Mouse (Mus musculus): ENCODE measurements around the gene Helz. TPM values are rescaled to one million over a fixed set of nuclear protein-coding genes. Genes with fewer than 3 reads are reported as not detected.

Helz gene
- polyA plus RNA-seq, 1 experiment from 2014 or later, result 16.0 TPM

DNA sequence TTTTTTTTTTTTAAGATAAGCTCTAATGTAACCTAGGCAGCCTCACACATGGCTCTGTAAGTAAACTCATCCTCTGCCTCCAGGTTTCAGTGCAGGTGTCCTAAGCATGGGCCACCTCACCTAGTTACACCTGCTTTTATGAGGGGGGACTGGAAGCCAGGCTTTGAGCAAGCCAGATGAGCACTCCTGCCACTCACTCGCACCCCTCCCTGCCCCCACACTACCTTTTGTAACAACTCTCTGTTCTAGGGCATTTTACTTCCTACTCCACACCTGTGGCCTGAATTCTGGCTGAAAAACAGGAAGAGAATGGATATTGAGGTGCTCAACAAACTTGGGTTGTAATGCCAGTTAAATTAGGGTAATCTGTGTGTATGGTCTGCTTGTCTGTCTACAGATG, 22.8 kb upstream of the Helz start:
- Histone ChIP-seq H3K9ac (no peak overlapping the region), H3K4me1 (replicated peaks) (no peaks in the 10 kb centered on the region), H3K27ac (no peak overlapping the region), H3K36me3 (no peaks in the 10 kb centered on the region), H3K27me3 (replicated peaks) (no peaks in the 10 kb centered on the region), H3K4me3 (replicated peaks) (no peak overlapping the region), H3K9me3 (no peaks in the 10 kb centered on the region), H3K4me2 (replicated peaks) (no peak overlapping the region)
- 85% methylated on average over 1 of the region's 1 CpGs for WGBS
- ATAC-seq, result no peak

DNA sequence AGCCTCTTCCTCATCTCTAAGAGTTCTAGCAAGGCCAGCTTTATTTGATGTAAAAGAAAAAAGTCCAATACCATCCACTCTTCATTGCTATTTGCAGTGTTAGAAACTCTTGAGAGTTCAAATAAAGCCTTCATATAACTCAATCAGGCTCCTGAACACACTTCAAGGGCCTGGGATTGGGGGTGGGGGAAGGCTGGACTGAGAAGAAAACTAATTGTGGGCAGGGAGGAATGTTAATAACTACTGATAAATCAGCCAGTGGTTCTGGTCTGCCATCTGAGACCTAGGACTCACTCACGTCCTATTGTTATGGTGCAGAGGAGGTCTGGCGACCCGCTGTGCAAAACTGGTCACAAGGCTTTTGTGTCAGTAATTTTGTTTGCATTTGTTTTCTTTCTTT, 20.1 kb upstream of the Helz start:
- no peak overlapping the region for H3K27ac ChIP-seq
- H3K9ac ChIP-seq, result no peak overlapping the region
- H3K36me3 ChIP-seq, result no peaks in the 10 kb centered on the region
- ATAC-seq, result no peak
- H3K4me1 ChIP-seq (replicated peaks), result no peaks in the 10 kb centered on the region
- no peak overlapping the region for H3K4me3 ChIP-seq (replicated peaks)
- no peak overlapping the region for H3K4me2 ChIP-seq (replicated peaks)
- no peaks in the 10 kb centered on the region for H3K9me3 ChIP-seq
- no peaks in the 10 kb centered on the region for H3K27me3 ChIP-seq (replicated peaks)
- 61% methylated on average over 3 of the region's 3 CpGs for WGBS

DNA sequence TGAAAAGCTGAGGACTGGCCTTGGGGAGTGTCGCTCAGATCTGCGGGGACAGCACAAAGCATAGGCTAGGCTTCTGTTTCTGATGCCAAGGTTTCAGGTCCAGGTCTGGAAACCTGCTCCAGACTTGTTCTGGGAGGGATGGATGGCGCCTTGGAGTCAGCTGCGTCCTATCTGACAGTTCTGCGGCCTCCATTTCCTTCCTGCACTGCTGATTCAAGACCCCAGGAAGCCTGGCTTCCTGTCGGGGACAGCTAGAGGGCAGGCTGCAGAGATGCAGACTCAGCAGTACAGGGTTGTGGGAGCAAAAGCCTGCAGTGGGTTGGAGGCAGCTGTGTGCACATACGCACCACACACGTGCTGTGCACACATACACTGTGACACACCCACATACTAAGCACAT, 18.4 kb upstream of the Helz start:
- no peaks in the 10 kb centered on the region for H3K27me3 ChIP-seq (replicated peaks)
- no peak overlapping the region for H3K27ac ChIP-seq
- no peak for ATAC-seq
- no peaks in the 10 kb centered on the region for H3K9me3 ChIP-seq
- H3K4me3 ChIP-seq (replicated peaks), result no peak overlapping the region
- H3K9ac ChIP-seq, result no peak overlapping the region
- WGBS, result 39% methylated on average over 8 of the region's 8 CpGs
- no peak overlapping the region for H3K4me2 ChIP-seq (replicated peaks)
- H3K36me3 ChIP-seq, result no peaks in the 10 kb centered on the region
- H3K4me1 ChIP-seq (replicated peaks), result no peaks in the 10 kb centered on the region

DNA sequence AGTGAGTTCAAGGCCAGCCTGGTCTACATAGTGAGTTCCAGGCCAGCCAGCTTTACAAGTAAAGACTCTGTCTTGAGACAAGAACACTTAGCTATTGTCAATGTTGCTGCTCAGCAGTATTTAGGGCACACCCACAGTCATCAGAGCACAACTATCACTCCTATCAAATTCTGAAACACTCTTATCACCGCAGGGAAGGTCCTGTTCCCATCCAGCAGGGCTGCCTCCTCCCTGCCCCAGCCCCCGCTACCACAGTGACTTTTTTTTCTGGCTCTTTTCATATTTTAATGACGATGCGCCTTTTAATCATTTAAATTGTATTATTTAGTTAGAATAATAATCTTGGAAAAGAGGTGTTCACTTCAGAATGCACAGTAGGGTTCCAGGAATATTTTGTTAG, 16.3 kb upstream of the Helz start:
- Histone ChIP-seq H3K36me3 (no peaks in the 10 kb centered on the region), H3K4me2 (replicated peaks) (no peak overlapping the region), H3K4me3 (replicated peaks) (no peak overlapping the region), H3K9me3 (no peaks in the 10 kb centered on the region), H3K27me3 (replicated peaks) (no peaks in the 10 kb centered on the region), H3K9ac (no peak overlapping the region), H3K4me1 (replicated peaks) (no peaks in the 10 kb centered on the region), H3K27ac (no peak overlapping the region)
- ATAC-seq, result no peak
- WGBS, result 71% methylated on average over 4 of the region's 4 CpGs

DNA sequence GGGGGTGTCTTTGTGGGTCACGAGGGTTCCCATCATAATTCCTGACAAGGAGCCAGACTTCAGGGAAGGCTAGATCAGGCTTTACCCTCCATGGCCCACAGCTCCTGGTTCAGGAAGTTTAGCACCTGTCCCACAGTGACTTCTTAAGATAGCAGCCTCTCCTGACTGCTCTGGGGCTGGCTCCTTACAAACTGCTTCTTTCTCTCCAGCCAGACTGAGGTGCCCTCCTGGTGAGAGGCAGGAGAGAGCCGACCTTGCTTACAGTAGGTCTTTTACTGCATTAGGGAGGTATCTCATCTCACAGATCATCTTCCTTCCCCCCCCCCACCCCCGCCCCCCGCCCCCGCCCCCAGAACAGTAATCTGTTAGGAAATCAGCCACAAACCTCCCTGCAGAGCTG, 15.5 kb upstream of the Helz start:
- Histone ChIP-seq H3K27me3 (replicated peaks) (no peaks in the 10 kb centered on the region), H3K9ac (no peak overlapping the region), H3K36me3 (no peaks in the 10 kb centered on the region), H3K27ac (no peak overlapping the region), H3K9me3 (no peaks in the 10 kb centered on the region), H3K4me3 (replicated peaks) (no peak overlapping the region), H3K4me2 (replicated peaks) (no peak overlapping the region), H3K4me1 (replicated peaks) (no peaks in the 10 kb centered on the region)
- no peak for ATAC-seq
- 35% methylated on average over 5 of the region's 5 CpGs for WGBS

DNA sequence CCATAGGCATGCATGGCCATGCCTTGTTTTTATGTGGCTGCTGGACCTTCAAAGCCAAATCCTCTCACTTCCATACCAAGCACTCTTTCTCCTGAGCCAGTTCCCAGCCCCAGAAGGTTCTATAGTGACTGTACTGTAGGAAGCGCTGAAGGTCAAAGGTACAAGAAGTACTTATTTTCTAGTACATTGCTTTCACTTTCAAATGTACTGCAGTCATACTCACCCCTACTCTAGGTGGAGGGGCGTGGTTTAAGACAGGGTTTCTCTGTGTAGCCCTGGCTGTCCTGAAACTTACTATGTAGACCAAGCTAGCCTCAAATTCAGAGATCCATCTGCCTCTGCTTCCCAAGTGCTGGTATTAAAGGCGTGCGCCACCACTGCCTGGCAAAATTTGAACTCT, 8.7 kb upstream of the Helz start:
- Histone ChIP-seq H3K36me3 (no peaks in the 10 kb centered on the region), H3K27me3 (replicated peaks) (no peaks in the 10 kb centered on the region), H3K27ac (no peak overlapping the region), H3K9me3 (no peaks in the 10 kb centered on the region), H3K4me1 (replicated peaks) (no peaks in the 10 kb centered on the region), H3K9ac (no peak overlapping the region), H3K4me2 (replicated peaks) (no peak overlapping the region), H3K4me3 (replicated peaks) (no peak overlapping the region)
- 86% methylated on average over 4 of the region's 4 CpGs for WGBS
- ATAC-seq, result peak; percentile 39; the same call in 1 of the 2 replicates

DNA sequence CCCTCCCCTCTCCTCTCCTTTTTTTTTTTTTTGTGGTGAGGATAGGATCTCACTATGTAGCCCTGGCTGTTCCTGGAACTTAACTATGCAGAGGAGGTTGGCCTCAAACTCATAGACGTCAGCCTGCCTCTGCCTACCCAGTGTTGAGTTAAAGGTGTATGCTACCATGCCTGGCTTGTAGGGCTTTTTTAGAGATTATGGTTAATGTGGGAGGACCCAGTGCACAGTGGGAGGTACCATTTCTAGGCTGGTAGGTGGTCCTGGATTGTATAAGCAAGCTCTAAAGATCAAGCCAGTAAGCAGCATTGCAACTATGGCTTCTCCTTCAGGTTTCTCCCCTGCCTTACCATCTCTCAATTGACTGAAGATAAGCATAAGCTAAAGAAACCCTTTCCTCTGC, 7.4 kb upstream of the Helz start:
- Histone ChIP-seq H3K4me3 (replicated peaks) (no peak overlapping the region), H3K36me3 (no peaks in the 10 kb centered on the region), H3K4me1 (replicated peaks) (no peaks in the 10 kb centered on the region), H3K27ac (no peak overlapping the region), H3K4me2 (replicated peaks) (no peak overlapping the region), H3K27me3 (replicated peaks) (no peaks in the 10 kb centered on the region), H3K9ac (no peak overlapping the region), H3K9me3 (no peaks in the 10 kb centered on the region)
- ATAC-seq, result no peak
- WGBS, result 50% methylated on average over 1 of the region's 1 CpGs

DNA sequence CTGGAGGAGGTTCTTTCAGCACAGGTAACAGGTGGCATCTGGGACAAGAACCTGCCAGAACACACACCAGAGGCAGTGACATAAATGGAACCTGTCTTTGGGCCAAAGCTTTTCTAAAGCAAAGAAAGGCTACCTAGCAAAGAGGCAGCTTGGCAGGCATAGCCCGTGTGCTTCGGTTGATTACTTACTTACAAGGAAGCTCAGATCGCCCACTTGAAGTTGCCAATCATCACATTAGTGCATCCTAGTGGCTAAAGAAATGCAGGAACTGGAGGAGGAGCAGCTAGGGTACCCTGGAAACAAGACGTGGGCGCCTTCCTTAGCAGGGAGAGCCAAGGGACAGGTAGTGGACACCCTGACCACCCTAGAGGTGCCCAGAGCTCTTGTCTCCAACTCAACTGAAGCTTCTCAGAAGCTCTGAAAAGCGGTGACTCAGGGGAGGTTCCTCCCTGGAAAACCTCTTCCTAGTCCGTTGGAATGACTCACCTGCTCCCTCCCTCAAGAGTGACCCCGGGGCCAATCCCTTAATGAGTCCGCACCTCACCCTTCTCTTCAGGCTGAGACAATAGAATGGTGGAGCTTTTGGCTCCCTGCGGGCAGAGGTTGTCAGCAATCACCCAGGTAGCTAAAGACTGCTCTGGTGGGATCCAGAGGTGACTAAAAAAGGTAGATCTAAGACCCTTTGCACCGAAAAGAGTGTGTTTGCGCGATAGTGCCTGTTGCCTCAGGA, 1.8 kb upstream of the Helz start:
- Histone ChIP-seq H3K27me3 (replicated peaks) (no peaks in the 10 kb centered on the region), H3K9me3 (no peaks in the 10 kb centered on the region), H3K9ac (no peak overlapping the region), H3K4me3 (replicated peaks) (peak overlapping the region; percentile 94), H3K27ac (peak overlapping the region; percentile 83; the same call in 1 of the 2 replicates), H3K4me2 (replicated peaks) (peak overlapping the region; percentile 91), H3K36me3 (no peaks in the 10 kb centered on the region), H3K4me1 (replicated peaks) (peaks cover 8% of the 10 kb centered on the region)
- ATAC-seq, result peak; percentile 69
- WGBS, result 19% methylated on average over 13 of the region's 13 CpGs

DNA sequence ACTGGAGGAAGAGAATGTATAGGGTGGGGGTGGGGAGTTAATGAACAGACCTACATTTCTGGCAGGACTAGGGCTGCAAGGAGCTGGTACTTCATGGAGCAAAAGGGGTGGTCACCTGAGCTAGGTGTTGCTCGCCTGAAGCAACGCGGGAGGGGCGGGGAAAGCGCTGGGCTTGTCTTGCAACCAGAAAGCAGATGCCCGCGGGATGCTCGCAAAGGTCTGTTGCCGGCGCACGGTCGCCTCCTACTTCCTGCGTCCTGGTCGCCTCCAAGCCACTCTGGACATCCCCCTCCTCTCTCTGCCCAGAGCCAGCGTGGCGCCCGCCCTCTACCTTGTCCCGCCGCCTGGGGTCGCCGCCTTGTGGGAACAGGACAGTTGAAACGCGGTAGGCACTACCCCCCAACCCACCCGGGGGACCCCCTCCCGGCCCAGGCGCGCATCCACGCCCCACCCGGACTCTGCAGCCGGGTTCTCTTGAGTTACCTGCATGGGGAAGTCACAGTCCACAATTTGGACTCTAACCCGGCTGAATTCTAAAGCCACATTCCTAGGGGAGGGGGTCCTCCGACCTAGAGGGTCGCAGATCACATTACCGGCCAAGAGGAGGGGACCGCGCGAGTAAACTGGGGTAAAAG, 946 bp upstream of the Helz start:
- WGBS, result under 1% methylated on average over 37 of the region's 37 CpGs
- H3K4me2 ChIP-seq (replicated peaks), result peak overlapping the region; percentile 91
- H3K27me3 ChIP-seq (replicated peaks), result no peaks in the 10 kb centered on the region
- no peaks in the 10 kb centered on the region for H3K36me3 ChIP-seq
- peak overlapping the region; percentile 76 for H3K9ac ChIP-seq
- peak overlapping the region; percentile 83 for H3K27ac ChIP-seq
- H3K9me3 ChIP-seq, result no peaks in the 10 kb centered on the region
- peak; percentile 62 for ATAC-seq
- peaks cover 8% of the 10 kb centered on the region for H3K4me1 ChIP-seq (replicated peaks)
- H3K4me3 ChIP-seq (replicated peaks), result peak overlapping the region; percentile 94

DNA sequence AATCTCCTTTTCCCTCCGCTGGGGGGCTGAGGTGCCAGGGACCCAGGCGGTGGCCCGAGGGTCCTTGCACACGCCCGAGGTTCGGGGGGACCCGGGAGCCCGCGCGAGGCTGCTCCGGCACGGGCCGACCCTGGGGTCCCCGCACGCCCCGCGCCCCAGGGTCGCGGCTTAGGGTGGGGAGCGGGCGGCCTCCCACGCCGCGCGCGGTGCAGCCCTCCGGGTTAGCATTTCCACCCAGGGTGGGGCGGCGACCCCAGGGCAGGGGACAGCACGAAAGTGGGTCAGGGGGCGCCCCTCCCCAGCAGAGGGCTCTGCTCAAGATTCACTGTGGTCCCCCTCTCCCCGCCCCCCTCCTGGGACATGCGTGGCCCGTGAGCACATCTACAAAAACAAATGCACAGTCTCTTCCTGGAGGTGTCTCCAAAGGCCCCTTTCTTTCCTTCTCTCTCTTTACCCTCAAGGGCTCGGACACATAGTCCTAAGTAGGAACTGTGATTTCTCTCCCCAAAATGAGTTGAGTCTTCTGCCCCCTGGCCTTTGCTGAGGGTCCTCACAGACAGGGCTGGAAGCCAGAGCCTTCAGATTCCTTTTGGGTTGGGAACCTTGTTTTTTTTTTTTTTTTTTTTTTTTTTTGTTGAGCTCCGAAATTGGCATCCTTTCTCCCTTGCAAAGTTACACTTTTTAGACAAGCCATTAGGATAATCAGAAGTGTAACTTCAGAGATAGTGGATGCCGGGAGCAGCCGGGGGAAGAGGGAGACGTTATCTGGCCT, 660 bp downstream of the Helz start:
- H3K4me1 ChIP-seq (replicated peaks), result peaks cover 8% of the 10 kb centered on the region
- ATAC-seq, result peak; percentile 24
- WGBS, result 6% methylated on average over 39 of the region's 39 CpGs

DNA sequence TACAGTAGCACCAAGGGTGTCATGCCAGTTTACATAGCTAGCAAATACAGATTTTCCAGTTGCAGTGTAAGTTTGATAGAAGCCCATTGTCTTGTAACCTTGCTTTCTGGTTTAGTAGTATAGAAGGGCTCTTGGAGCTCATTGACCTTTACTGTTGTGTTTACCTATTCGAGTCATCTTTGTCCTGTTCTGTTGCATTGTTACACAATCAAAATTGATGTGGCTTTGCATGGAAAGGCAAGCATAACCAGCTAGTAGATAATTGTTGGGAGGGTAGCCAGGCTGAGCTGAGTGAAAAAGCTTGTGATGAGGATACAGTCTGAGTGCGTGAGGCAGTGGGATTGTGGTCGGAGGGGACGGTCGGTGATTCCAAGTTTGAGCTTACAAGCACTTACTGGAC, 12.1 kb downstream of the Helz start:
- H3K27me3 ChIP-seq (replicated peaks), result no peaks in the 10 kb centered on the region
- no peaks in the 10 kb centered on the region for H3K4me1 ChIP-seq (replicated peaks)
- no peak overlapping the region for H3K9ac ChIP-seq
- H3K36me3 ChIP-seq, result peaks cover 8% of the 10 kb centered on the region; the same call in 1 of the 2 replicates
- no peak overlapping the region for H3K27ac ChIP-seq
- no peak overlapping the region for H3K4me2 ChIP-seq (replicated peaks)
- WGBS, result 94% methylated on average over 5 of the region's 5 CpGs
- ATAC-seq, result no peak
- H3K9me3 ChIP-seq, result no peaks in the 10 kb centered on the region
- no peak overlapping the region for H3K4me3 ChIP-seq (replicated peaks)

More for the DNA sequence above, 660 bp downstream of the Helz start:
- Histone ChIP-seq H3K27ac (peak overlapping the region; percentile 68), H3K36me3 (no peaks in the 10 kb centered on the region), H3K9ac (peak overlapping the region; percentile 76), H3K27me3 (replicated peaks) (no peaks in the 10 kb centered on the region), H3K4me3 (replicated peaks) (peak overlapping the region; percentile 94), H3K9me3 (no peaks in the 10 kb centered on the region), H3K4me2 (replicated peaks) (peak overlapping the region; percentile 91)

DNA sequence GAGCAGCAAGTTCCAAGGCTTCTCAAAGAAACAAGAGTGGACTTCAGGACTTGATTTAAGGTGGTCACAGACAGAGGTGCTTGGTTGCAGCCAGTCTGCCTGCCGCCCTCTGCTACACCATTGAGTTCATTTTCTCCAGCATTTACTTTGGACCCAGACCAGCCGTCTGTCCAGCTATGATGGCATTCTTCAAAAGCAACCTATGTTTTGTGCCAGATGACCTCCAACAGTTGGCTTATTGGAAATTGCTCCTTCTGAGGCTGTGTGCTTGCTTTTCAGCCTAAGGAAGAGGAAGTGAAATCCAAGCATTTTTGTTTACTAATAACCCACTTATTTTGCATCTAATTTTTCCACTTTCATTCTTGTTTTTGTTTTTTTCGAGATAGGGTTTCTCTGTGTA, 19.7 kb downstream of the Helz start:
- 0 out of 2 replicates have a peak, but pooled peaks cover 11% of the 10 kb centered on the region for H3K36me3 ChIP-seq
- no peak overlapping the region for H3K4me3 ChIP-seq (replicated peaks)
- H3K9me3 ChIP-seq, result no peaks in the 10 kb centered on the region
- H3K9ac ChIP-seq, result no peak overlapping the region
- 0 out of 2 replicates have a peak, but pooled peaks cover 2% of the 10 kb centered on the region for H3K4me1 ChIP-seq (replicated peaks)
- H3K27me3 ChIP-seq (replicated peaks), result no peaks in the 10 kb centered on the region
- no peak overlapping the region for H3K27ac ChIP-seq
- no peak for ATAC-seq
- 93% methylated on average over 3 of the region's 3 CpGs for WGBS
- H3K4me2 ChIP-seq (replicated peaks), result no peak overlapping the region
